Mouse (Mus musculus): ENCODE measurements around the gene Paxx. TPM values are rescaled to one million over a fixed set of nuclear protein-coding genes. Genes with fewer than 3 reads are reported as not detected.
A peak's percentile ranks its signal among the peaks of the same experiment; 100 is the strongest.

The Paxx gene
- 72.4 and 83.3 TPM in 2 replicates for polyA plus RNA-seq (2015; fragmentation: Nextera tagmentation; extraction: Ambion mirVana)

- peak; percentile 99 for DNase-seq (ENCODE audit: low spot score)
Observed at GRCm38 (mm10) chr2:25460551-25461309, at the start of gene Paxx. Gene Paxx, minus strand, starts transcription at chr2:25461094.

GRCm38 (mm10) chr2:25509912-25510311 lies 49.0 kb upstream of the Paxx start:
- DNase-seq (ENCODE audit: low spot score), result no peak

- peak; percentile 79 for DNase-seq (ENCODE audit: low spot score)
Observed at GRCm38 (mm10) chr2:25506964-25507363, 46.1 kb upstream of the Paxx start.

GRCm38 (mm10) chr2:25505860-25506259 lies 45.0 kb upstream of the Paxx start:
- DNase-seq (ENCODE audit: low spot score), result no peak

- DNase-seq (ENCODE audit: low spot score), result no peak
Observed at GRCm38 (mm10) chr2:25505000-25505399, 44.1 kb upstream of the Paxx start.

- DNase-seq (ENCODE audit: low spot score), result no peak
Observed at GRCm38 (mm10) chr2:25504538-25504937, 43.6 kb upstream of the Paxx start.

GRCm38 (mm10) chr2:25502726-25503125 lies 41.8 kb upstream of the Paxx start:
- no peak for DNase-seq (ENCODE audit: low spot score)

- no peak for DNase-seq (ENCODE audit: low spot score)
Observed at GRCm38 (mm10) chr2:25501593-25502486, 40.9 kb upstream of the Paxx start, which contains the start of gene C8g. Gene C8g, minus strand, starts transcription at chr2:25501719.

- DNase-seq (ENCODE audit: low spot score), result peak; percentile 95
Observed at GRCm38 (mm10) chr2:25500576-25501405, 39.9 kb upstream of the Paxx start, which contains the start of gene Fbxw5. Gene Fbxw5, plus strand, starts transcription at chr2:25500750.

GRCm38 (mm10) chr2:25500071-25500575 lies 39.2 kb upstream of the Paxx start:
- no peak for DNase-seq (ENCODE audit: low spot score)

- no peak for DNase-seq (ENCODE audit: low spot score)
Observed at GRCm38 (mm10) chr2:25498622-25499478, 38.0 kb upstream of the Paxx start.

- DNase-seq (ENCODE audit: low spot score), result peak; percentile 39
Observed at GRCm38 (mm10) chr2:25497846-25498575, 37.1 kb upstream of the Paxx start.

GRCm38 (mm10) chr2:25496462-25496861 lies 35.6 kb upstream of the Paxx start:
- DNase-seq (ENCODE audit: low spot score), result peak; percentile 48

GRCm38 (mm10) chr2:25493476-25493961 lies 32.6 kb upstream of the Paxx start, which contains the start of gene Lcn12:
Gene Lcn12, minus strand, starts transcription at chr2:25493911.
- no peak for DNase-seq (ENCODE audit: low spot score)

- DNase-seq (ENCODE audit: low spot score), result no peak
Observed at GRCm38 (mm10) chr2:25492988-25493387, 32.1 kb upstream of the Paxx start.

- no peak for DNase-seq (ENCODE audit: low spot score)
Observed at GRCm38 (mm10) chr2:25488671-25489068, 27.8 kb upstream of the Paxx start.

- no peak for DNase-seq (ENCODE audit: low spot score)
Observed at GRCm38 (mm10) chr2:25487965-25488670, 27.2 kb upstream of the Paxx start.

- peak; percentile 48 for DNase-seq (ENCODE audit: low spot score)
Observed at GRCm38 (mm10) chr2:25484901-25485647, 24.2 kb upstream of the Paxx start.
